Mouse (Mus musculus): Measurements from ENCODE around the gene Fbxw8. TPM values are rescaled to one million over a fixed set of nuclear protein-coding genes. Genes with fewer than 3 reads are reported as not detected.

Fbxw8 gene
- total RNA-seq, 2 experiments from 2014 or later, result 34.7 to 36.6 TPM

DNA sequence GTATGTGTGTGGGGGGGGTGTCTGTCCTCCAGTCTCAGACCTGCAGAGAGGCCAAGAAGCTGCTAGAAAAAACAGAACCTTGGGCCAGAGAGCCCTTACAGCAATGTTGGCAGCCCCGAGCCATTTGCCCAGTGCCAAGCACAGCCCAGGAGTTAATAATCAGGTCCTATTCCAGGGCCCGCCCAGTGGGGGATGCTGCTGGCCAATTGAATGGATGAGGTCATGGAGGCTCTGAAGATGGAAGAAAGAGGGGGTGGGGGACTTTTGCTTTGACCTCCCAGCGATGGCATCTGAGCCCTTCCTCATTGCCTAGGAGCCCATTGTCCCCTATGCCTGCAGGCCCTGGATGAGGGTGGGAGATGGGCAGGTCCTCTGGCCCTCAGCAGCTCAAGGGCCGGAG lies 123.8 kb downstream of the Fbxw8 start:
- intact Hi-C loops (cut with DNase I), result no loop called here

DNA sequence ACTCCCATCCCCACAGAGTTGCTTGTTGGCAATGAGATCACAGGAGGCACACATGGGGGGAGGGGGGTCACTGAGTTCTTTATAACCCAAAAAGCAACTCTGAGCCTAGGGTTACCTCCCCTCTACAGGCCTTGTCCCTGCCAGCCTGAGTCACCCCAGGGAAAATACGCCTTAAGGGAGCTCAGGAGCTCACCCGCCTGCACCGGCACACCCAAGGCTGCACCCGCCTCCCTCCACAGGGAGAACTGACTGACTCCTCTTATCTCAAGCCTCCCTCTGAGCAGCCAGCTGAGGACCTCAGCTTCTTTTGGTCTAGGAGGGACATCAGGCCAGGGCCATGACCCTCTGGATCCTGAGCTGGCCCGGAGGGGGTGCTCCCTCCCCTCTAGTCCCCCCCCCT lies 124.2 kb downstream of the Fbxw8 start:
- DNase-seq (ENCODE audit: low spot score in 2 of 2), result no peak
- intact Hi-C loops (cut with DNase I), result no loop called here

More for the DNA sequence above, 123.8 kb downstream of the Fbxw8 start:
- no peak for DNase-seq (ENCODE audit: low spot score in 2 of 2)

GRCm38 (mm10) chr5:118030022-118030675 lies 125.1 kb downstream of the Fbxw8 start:
- intact Hi-C loops (cut with DNase I), result no loop called here
- no peak for DNase-seq (ENCODE audit: low spot score in 2 of 2)

- peak; percentile 74 to 81 for DNase-seq (ENCODE audit: low spot score in 2 of 2)
- intact Hi-C loops (cut with DNase I), result no loop called here
These were observed 125.8 kb downstream of the Fbxw8 start for GRCm38 (mm10) chr5:118029420-118029819.

GRCm38 (mm10) chr5:118029035-118029408 lies 126.2 kb downstream of the Fbxw8 start:
- intact Hi-C loops (cut with DNase I), result no loop called here
- no peak for DNase-seq (ENCODE audit: low spot score in 2 of 2)

DNA sequence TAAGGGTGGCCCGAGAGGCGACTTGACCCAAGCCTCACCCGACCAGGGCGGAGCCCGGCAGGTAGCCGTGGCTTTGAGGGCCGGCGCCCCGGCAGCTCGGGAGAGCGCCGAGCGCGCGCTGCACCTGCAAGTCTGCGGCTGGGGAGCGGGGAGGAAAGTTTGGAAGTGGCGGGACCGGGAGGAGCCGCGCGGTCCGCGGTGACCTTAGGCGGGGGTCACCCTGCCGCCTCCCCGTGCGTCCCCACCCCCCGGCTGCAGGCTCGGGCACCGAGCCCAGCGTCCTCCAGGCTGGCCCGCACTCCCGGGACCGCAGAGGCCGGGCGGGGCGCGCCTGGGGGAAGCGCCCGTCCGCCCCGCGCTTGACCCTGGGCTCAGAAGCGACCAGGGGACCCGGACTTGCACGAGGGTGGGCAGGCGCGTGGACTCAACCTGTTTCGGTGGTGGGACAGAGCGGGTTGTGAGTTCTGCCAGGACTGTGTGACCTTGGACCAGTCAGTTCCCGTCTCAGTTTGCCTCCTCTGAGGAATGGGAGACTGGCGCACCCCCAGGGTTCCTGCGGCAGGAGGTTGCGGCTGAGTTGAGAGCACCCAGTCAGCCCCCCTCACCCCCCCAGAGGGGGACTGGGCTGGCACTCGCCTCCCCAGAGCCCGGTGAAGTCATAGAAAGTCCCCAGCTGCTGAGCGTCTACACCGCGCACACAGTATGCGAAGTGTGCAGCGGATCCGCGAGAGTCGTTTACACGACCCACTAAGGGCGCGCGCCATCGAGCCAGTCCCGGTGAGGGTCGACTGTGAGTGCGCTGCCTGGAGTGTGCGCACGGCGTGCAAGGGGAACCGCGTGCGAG lies 126.9 kb downstream of the Fbxw8 start:
- DNase-seq (ENCODE audit: low spot score in 2 of 2), result no peak
- intact Hi-C loops (cut with DNase I), result no loop called here

- peak in 1 of 2 experiments; percentile 38 for DNase-seq (ENCODE audit: low spot score in 2 of 2)
These were observed 127.5 kb downstream of the Fbxw8 start, which contains the start of gene Tesc for GRCm38 (mm10) chr5:118027698-118028190. TSS of gene Tesc (plus strand) at chr5:118027743.

DNA sequence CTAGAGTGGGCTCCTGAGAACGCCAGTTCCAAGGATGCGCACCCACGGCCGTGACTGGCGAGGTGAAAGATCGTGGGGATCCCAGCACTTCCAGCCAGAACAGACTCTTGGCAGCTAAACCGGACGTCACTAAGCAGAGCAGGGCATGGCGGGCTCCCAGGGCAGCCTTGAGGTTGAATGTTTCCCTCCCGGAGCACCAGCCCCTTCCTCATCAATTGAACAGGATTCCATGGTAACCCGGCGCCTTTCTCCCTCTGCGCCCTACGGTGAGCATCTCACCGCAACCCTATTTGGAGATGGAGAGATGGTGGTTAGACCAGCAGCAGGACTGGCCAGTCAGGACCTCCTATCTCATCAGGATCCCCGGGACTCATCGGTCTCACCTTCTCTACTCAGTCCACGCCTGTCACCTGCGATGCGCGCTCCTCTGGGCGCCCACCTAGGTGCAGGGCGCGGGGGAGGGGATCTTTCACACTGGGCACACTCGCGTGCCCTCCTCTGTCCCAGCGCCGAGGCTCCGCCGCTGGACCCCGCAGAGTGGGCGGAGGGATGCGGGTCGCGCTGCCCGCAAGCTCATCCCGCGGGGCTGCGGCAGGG lies 128.1 kb downstream of the Fbxw8 start:
- no peak for DNase-seq (ENCODE audit: low spot score in 2 of 2)
- intact Hi-C loops (cut with DNase I), result no loop called here

More at GRCm38 (mm10) chr5:118027698-118028190, 127.5 kb downstream of the Fbxw8 start, which contains the start of gene Tesc:
- intact Hi-C loops (cut with DNase I), result no loop called here

DNA sequence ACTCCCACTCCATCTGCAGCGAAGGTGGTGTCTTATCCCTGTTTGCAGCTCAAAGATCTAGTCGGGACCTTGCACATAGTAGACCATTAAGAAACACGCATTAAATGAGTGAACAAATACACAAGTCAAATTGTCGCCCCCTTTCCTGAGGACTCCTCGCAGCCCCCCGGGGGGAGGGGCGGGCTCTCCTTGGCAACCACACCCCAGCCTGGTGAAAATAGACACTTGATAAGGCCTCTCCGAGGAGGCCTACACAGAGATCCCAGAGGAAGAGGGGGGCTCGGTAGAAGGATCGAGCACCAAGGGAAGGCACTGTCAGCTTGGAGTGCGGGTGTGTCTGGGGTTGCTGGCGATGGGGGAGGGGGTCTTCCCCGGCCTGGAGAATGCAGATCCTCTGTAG lies 128.9 kb downstream of the Fbxw8 start:
- DNase-seq (ENCODE audit: low spot score in 2 of 2), result no peak
- intact Hi-C loops (cut with DNase I), result no loop called here

- intact Hi-C loops (cut with DNase I), result no loop called here
- no peak for DNase-seq (ENCODE audit: low spot score in 2 of 2)
These were observed 129.4 kb downstream of the Fbxw8 start for GRCm38 (mm10) chr5:118025880-118026279.

DNA sequence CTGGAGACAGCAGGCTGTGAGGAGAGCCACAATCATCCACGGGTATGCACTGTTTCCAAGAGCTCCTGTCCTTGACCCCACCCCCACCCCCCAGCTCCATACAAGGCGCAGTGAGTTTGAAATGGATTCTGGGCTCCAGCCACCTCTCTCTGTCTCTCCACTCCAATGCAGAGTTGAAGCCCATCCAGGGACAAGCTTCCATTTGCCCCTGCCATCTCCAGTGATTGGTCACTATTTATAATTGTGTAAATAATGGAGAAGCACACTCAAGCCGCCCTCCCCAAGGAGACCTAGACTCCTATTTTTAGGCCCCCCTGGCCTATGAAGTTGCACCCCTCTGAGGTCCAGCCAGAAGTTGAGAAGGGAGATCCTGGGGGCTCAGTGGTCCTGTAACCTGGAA lies 132.2 kb downstream of the Fbxw8 start:
- no peak for DNase-seq (ENCODE audit: low spot score in 2 of 2)
- intact Hi-C loops (cut with DNase I), result no loop called here

DNA sequence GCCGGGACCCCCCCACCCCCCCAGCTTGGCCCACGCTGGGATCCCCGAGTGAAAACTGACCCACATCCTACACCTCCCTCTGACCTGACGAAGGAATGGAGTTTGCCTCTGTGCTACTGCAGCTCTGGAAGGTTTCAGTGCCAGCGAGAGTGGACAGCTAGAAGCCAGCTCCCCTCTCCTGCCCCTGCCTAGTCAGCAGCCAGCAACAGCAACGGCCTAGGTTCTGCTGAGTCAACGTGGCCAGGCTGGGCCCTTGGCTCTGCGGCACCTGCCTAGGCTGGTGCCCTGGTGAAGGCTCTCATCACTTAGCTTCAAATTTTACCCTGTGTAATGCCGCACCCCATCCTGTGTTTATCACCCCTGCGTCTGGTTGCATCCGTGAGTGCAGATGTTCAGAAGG lies 135.4 kb downstream of the Fbxw8 start:
- no peak for DNase-seq (ENCODE audit: low spot score in 2 of 2)
- intact Hi-C loops (cut with DNase I), result no loop called here

DNA sequence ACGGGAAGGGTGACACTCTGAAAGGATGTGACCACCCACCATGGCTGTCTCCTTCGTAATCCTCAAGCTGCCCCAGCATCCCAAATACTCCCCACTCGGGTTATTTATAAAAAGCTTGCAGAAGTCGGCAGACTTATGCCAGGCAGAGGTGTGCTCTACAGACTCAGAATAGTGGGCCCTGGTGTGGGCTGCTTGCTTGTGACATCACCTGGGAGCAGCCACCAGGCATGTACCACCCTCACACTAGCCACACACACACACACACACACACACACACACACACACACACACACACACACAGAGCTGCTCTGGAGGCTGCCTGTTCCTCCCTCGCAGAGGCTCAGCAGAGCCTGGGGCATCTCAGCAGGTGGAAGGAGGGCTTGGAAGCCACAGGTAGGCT lies 137.7 kb downstream of the Fbxw8 start:
- peak; percentile 32 to 67 for DNase-seq (ENCODE audit: low spot score in 2 of 2)
- intact Hi-C loops (cut with DNase I), result no loop called here

DNA sequence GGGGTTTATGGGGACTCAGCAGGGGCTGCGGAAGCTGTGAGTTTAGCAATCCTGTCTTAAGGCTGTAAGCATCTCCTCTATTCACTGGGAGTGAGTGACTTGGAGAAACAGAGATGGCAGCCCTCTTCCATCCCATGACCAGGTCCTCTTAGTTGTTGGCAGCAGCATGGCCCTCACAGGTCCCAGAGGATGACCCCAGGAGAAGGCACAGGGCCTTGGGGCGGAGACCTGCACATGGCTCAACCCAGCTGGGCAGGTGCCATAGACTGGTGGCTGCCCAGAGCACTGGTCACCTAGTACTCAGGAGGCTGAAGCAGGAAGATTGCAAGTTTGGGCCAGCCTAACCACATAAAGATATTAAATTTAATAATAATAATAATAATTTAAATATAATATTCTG lies 139.6 kb downstream of the Fbxw8 start:
- DNase-seq (ENCODE audit: low spot score in 2 of 2), result no peak

DNA sequence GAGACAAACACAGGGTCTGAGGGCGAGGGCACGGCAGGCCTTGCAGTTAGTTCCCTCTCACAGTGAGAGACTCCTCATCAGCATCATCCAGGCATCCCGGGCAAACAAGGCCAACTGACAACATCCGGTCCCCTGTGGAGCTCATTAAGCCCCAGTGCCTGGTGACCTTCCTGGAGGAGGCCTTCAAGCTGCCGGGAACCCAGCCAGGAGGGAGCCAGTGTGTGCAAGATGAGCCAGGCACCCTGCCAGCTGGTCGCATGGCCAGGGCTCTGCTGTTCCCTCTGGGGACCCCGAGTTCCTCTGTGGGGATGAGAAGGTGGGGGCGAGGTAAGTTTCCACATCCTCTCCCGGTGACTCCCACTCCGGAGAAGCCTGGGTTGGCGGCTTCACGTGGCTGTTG lies 140.2 kb downstream of the Fbxw8 start:
- intact Hi-C loops (cut with DNase I), result no loop called here
- DNase-seq (ENCODE audit: low spot score in 2 of 2), result peak; percentile 58 to 70

More for the DNA sequence above, 139.6 kb downstream of the Fbxw8 start:
- intact Hi-C loops (cut with DNase I), result no loop called here

Other genes starting within 250 kb of the Fbxw8 start
- gene Fbxo21, start 178.7 kb downstream of the Fbxw8 start, total RNA-seq (2021), result 100 to 1,000 TPM; 113 to 118 TPM
- 10 to 100 TPM; 58.0 to 60.3 TPM for gene Tesc, start 127.7 kb downstream of the Fbxw8 start, total RNA-seq (2021)
- gene Hrk, start 9.2 kb upstream of the Fbxw8 start, total RNA-seq (2021), result 10 to 100 TPM; 30.4 to 37.8 TPM
- 100 to 1,000 TPM; 105 to 109 TPM for gene Rnft2, start 89.7 kb upstream of the Fbxw8 start, total RNA-seq (2021)
- gene 2410131K14Rik, start 89.8 kb upstream of the Fbxw8 start, total RNA-seq (2021), result 10 to 100 TPM; 15.0 to 15.6 TPM

Data from left cerebral cortex, postnatal 14 days (tissue).